Mouse (Mus musculus) kidney, adult 8-10 months (tissue): Measurements from ENCODE around the gene E2f6.

Experiments used
- DNase-seq, 2 experiments: peaks; one replicate each; pipeline ENCODE4 v3.0.0; 2022

The E2f6 gene

GRCm38 (mm10) chr12:16800959-16801315, 9.8 kb upstream of the E2f6 start:
- no peak for DNase-seq

- no peak for DNase-seq
Measured at GRCm38 (mm10) chr12:16803237-16803955, 7.4 kb upstream of the E2f6 start.

GRCm38 (mm10) chr12:16803956-16804430, 6.8 kb upstream of the E2f6 start:
- DNase-seq = no peak

- peak; percentile 69 to 85 for DNase-seq
Measured at GRCm38 (mm10) chr12:16805511-16805910, 5.3 kb upstream of the E2f6 start.

- DNase-seq = peak; percentile 15 to 32
Measured at GRCm38 (mm10) chr12:16808045-16808444, 2.7 kb upstream of the E2f6 start.

- no peak for DNase-seq
Measured at GRCm38 (mm10) chr12:16811477-16811876, 714 bp downstream of the E2f6 start.

GRCm38 (mm10) chr12:16817147-16817546, 6.4 kb downstream of the E2f6 start:
- DNase-seq = no peak

GRCm38 (mm10) chr12:16818513-16818912, 7.8 kb downstream of the E2f6 start:
- no peak for DNase-seq

- DNase-seq = no peak
Measured at GRCm38 (mm10) chr12:16820761-16821160, 10.0 kb downstream of the E2f6 start.

- DNase-seq = no peak
Measured at GRCm38 (mm10) chr12:16822181-16822734, 11.5 kb downstream of the E2f6 start.

- no peak for DNase-seq
Measured at GRCm38 (mm10) chr12:16823701-16824100, 12.9 kb downstream of the E2f6 start.

GRCm38 (mm10) chr12:16828505-16828904, 17.7 kb downstream of the E2f6 start:
- peak; percentile 56 to 75 for DNase-seq

- DNase-seq = no peak
Measured at GRCm38 (mm10) chr12:16829785-16830184, 19.0 kb downstream of the E2f6 start.

GRCm38 (mm10) chr12:16831071-16831470, 20.3 kb downstream of the E2f6 start:
- DNase-seq = peak; percentile 35 to 46

GRCm38 (mm10) chr12:16834701-16835100, 23.9 kb downstream of the E2f6 start:
- no peak for DNase-seq

- peak; percentile 44 to 56 for DNase-seq
Measured at GRCm38 (mm10) chr12:16836188-16836587, 25.4 kb downstream of the E2f6 start.

GRCm38 (mm10) chr12:16837766-16838165, 27.0 kb downstream of the E2f6 start:
- no peak for DNase-seq

GRCm38 (mm10) chr12:16840842-16841782, 30.3 kb downstream of the E2f6 start:
- no peak for DNase-seq

GRCm38 (mm10) chr12:16844623-16845592, 34.1 kb downstream of the E2f6 start:
- DNase-seq = no peak

GRCm38 (mm10) chr12:16847204-16847792, 36.5 kb downstream of the E2f6 start:
- no peak for DNase-seq

- no peak for DNase-seq
Measured at GRCm38 (mm10) chr12:16848501-16848900, 37.7 kb downstream of the E2f6 start.

GRCm38 (mm10) chr12:16849821-16850220, 39.1 kb downstream of the E2f6 start:
- DNase-seq = no peak
